ENCODE assay signal across 8 mouse cellular contexts in genomic region chr7:120843852-120844435, GRCm38 (mm10). TPM values are rescaled to one million over a fixed set of nuclear protein-coding genes. Genes with fewer than 3 reads are reported as not detected.
A peak's percentile ranks its signal among the peaks of the same experiment; 100 is the strongest.
DNase-seq lines count a peak whose midpoint lies in the region; ATAC-seq and TF ChIP-seq lines count a peak whose summit lies in the region.

No protein-coding gene starts in this region.

- H3K9ac ChIP-seq in lung, embryonic 16.5 days (ENCODE audit: low read length) = peak overlapping the region; percentile 88
- peak overlapping the region; percentile 75 for H3K9ac ChIP-seq in embryonic facial prominence, embryonic 11.5 days (replicated peaks; ENCODE audit: low read length)
- peak overlapping the region; percentile 87 for H3K9ac ChIP-seq in liver, postnatal 0 days (replicated peaks)

- peak overlapping the region; percentile 71 for H3K4me3 ChIP-seq in lung, embryonic 16.5 days (ENCODE audit: low read length)
- peak overlapping the region; percentile 66 for H3K4me3 ChIP-seq in embryonic facial prominence, embryonic 11.5 days (ENCODE audit: low read depth, low read length)
- peak overlapping the region; percentile 85 for H3K4me3 ChIP-seq in hindbrain, embryonic 10.5 days
- H3K4me3 ChIP-seq in liver, postnatal 0 days (ENCODE audit: low read depth, low read length) = peak overlapping the region; percentile 83

- no peaks in the 10 kb centered on the region for H3K9me3 ChIP-seq in lung, embryonic 16.5 days (ENCODE audit: control insufficient read depth, low read length)
- H3K9me3 ChIP-seq in embryonic facial prominence, embryonic 11.5 days (replicated peaks; ENCODE audit: control insufficient read depth, low read length) = no peaks in the 10 kb centered on the region
- no peaks in the 10 kb centered on the region for H3K9me3 ChIP-seq in hindbrain, embryonic 10.5 days
- H3K9me3 ChIP-seq in liver, postnatal 0 days (ENCODE audit: low read length) = no peaks in the 10 kb centered on the region

- TF ChIP-seq CTCF in liver, postnatal 0 days (IDR thresholded peaks at IDR 0.05; ENCODE audit: low read depth) = no peak

- no peak for TF ChIP-seq EP300 in liver, postnatal 0 days (IDR thresholded peaks at IDR 0.05; ENCODE audit: low read depth)

- H3K4me2 ChIP-seq in lung, embryonic 16.5 days (ENCODE audit: low read depth, low read length) = peak overlapping the region; percentile 82
- H3K4me2 ChIP-seq in embryonic facial prominence, embryonic 11.5 days (ENCODE audit: low read depth, low read length) = peak overlapping the region; percentile 81
- peak overlapping the region; percentile 99 for H3K4me2 ChIP-seq in liver, postnatal 0 days (ENCODE audit: low read depth, low read length)

- ATAC-seq in lung, embryonic 16.5 days (ENCODE audit: low read depth) = peak; percentile 16; the same call in 1 of the 2 replicates
- ATAC-seq in embryonic facial prominence, embryonic 11.5 days (replicated peaks; ENCODE audit: insufficient number of reproducible peaks, low FRiP score, low TSS enrichment, low read depth) = peak; percentile 5; the same call in 1 of the 2 replicates
- no peak for ATAC-seq in liver, postnatal 0 days

- peaks cover 12% of the 10 kb centered on the region for H3K4me1 ChIP-seq in lung, embryonic 16.5 days (replicated peaks; ENCODE audit: control insufficient read depth, insufficient read depth, low read length)
- H3K4me1 ChIP-seq in embryonic facial prominence, embryonic 11.5 days (ENCODE audit: control insufficient read depth, insufficient read depth, low read length) = no peaks in the 10 kb centered on the region
- H3K4me1 ChIP-seq in hindbrain, embryonic 10.5 days (replicated peaks) = peaks cover 28% of the 10 kb centered on the region
- H3K4me1 ChIP-seq in liver, postnatal 0 days (ENCODE audit: insufficient read depth) = peaks cover 35% of the 10 kb centered on the region

- no peaks in the 10 kb centered on the region for H3K27me3 ChIP-seq in lung, embryonic 16.5 days (ENCODE audit: control insufficient read depth, insufficient read depth, low read depth, low read length)
- H3K27me3 ChIP-seq in embryonic facial prominence, embryonic 11.5 days (ENCODE audit: control insufficient read depth, insufficient read depth, low read length) = no peaks in the 10 kb centered on the region
- H3K27me3 ChIP-seq in hindbrain, embryonic 10.5 days (ENCODE audit: insufficient read depth, poor library complexity, severe bottlenecking) = peaks cover 27% of the 10 kb centered on the region
- no peaks in the 10 kb centered on the region for H3K27me3 ChIP-seq in liver, postnatal 0 days (ENCODE audit: insufficient read depth, low read length)

- WGBS in lung, embryonic 16.5 days = 3% methylated on average over 16 of the region's 16 CpGs
- WGBS in embryonic facial prominence, embryonic 11.5 days = 1% methylated on average over 16 of the region's 16 CpGs
- WGBS in hindbrain, embryonic 10.5 days = under 1% methylated on average over 16 of the region's 16 CpGs
- 5% methylated on average over 16 of the region's 16 CpGs for WGBS in liver, postnatal 0 days (ENCODE audit: insufficient replicate concordance)

- no peak for DNase-seq in lung, postnatal 36 days
- peak; percentile 46 for DNase-seq in embryonic facial prominence, embryonic 11.5 days (ENCODE audit: low spot score)
- no peak for DNase-seq in hindbrain, embryonic 10.5 days (ENCODE audit: low spot score)
- peak; percentile 29 for DNase-seq in liver, postnatal 0 days
- no peak for DNase-seq in right cerebral cortex, postnatal 25 days
- no peak for DNase-seq in cerebellum, adult 11 months
- no peak for DNase-seq in left cerebral cortex, adult 8-10 months (ENCODE audit: low spot score in 2 of 2)

- H3K27ac ChIP-seq in lung, embryonic 16.5 days (ENCODE audit: low read length) = peak overlapping the region; percentile 99
- 0 out of 2 replicates have a peak overlapping the region, but pooled peaks have one; percentile 79 for H3K27ac ChIP-seq in embryonic facial prominence, embryonic 11.5 days (replicated peaks; ENCODE audit: low read depth, low read length)
- peak overlapping the region; percentile 93 for H3K27ac ChIP-seq in hindbrain, embryonic 10.5 days
- H3K27ac ChIP-seq in liver, postnatal 0 days (ENCODE audit: low read depth) = peak overlapping the region; percentile 89

- peaks cover 7% of the 10 kb centered on the region for H3K36me3 ChIP-seq in lung, embryonic 16.5 days (ENCODE audit: control insufficient read depth, insufficient read depth, low read length)
- no peaks in the 10 kb centered on the region for H3K36me3 ChIP-seq in embryonic facial prominence, embryonic 11.5 days (replicated peaks; ENCODE audit: control insufficient read depth, insufficient read depth, low read depth, low read length)
- H3K36me3 ChIP-seq in hindbrain, embryonic 10.5 days = 0 out of 2 replicates have a peak, but pooled peaks cover 5% of the 10 kb centered on the region
- peaks cover 17% of the 10 kb centered on the region for H3K36me3 ChIP-seq in liver, postnatal 0 days (replicated peaks; ENCODE audit: insufficient read depth, low read length)

RNA-seq across cellular contexts. Expression of gene Eef2k, which starts 1.3 kb away (rescaled TPM):
- 48.5 and 54.6 TPM in 2 replicates for polyA plus RNA-seq in lung, embryonic 16.5 days (2015; fragmentation: Nextera tagmentation; extraction: Ambion mirVana)
- 8.7 and 10.6 TPM in 2 replicates for polyA plus RNA-seq in embryonic facial prominence, embryonic 11.5 days (2014; fragmentation: Nextera tagmentation; extraction: Ambion mirVana)
- polyA plus RNA-seq in hindbrain, embryonic 10.5 days (2016; fragmentation: Nextera tagmentation; extraction: Ambion mirVana) = 26.9 and 30.1 TPM in 2 replicates
- polyA plus RNA-seq in liver, postnatal 0 days (2015; fragmentation: Nextera tagmentation; extraction: Ambion mirVana) = 14.4 and 19.5 TPM in 2 replicates
- total RNA-seq in left cerebral cortex, adult 8-10 months (2022) = 10 to 100 TPM; 28.3 to 36.3 (median 35.3) TPM

RNA-seq across cellular contexts. Expression of gene Gm5737, which starts 31.8 kb away (rescaled TPM):
- polyA plus RNA-seq in lung, embryonic 16.5 days (2015; fragmentation: Nextera tagmentation; extraction: Ambion mirVana) = not detected in 2 replicates
- not detected in 2 replicates for polyA plus RNA-seq in embryonic facial prominence, embryonic 11.5 days (2014; fragmentation: Nextera tagmentation; extraction: Ambion mirVana)
- not detected in 2 replicates for polyA plus RNA-seq in hindbrain, embryonic 10.5 days (2016; fragmentation: Nextera tagmentation; extraction: Ambion mirVana)
- polyA plus RNA-seq in liver, postnatal 0 days (2015; fragmentation: Nextera tagmentation; extraction: Ambion mirVana) = not detected in 2 replicates
- under 1 TPM in 1 of 4 experiments, not detected in 3; 0.30 TPM for total RNA-seq in left cerebral cortex, adult 8-10 months (2022)

Comparison
In these comparisons a context has a peak if more than half of its experiments do, and no peak if none do; other contexts are left out.
1. DNase-seq: peak in embryonic facial prominence, embryonic 11.5 days (single experiment) and liver, postnatal 0 days (single experiment); none in lung, postnatal 36 days (single experiment), hindbrain, embryonic 10.5 days (single experiment), right cerebral cortex, postnatal 25 days (single experiment), cerebellum, adult 11 months (single experiment) and left cerebral cortex, adult 8-10 months (0 of 2).
2. Peak in every context shown above with its lines, with median percentiles within 50 percentile points of each other: H3K27ac ChIP-seq, H3K4me2 ChIP-seq, H3K4me3 ChIP-seq and H3K9ac ChIP-seq.